Mouse (Mus musculus): Measurements from ENCODE around the gene Phpt1.

DNA sequence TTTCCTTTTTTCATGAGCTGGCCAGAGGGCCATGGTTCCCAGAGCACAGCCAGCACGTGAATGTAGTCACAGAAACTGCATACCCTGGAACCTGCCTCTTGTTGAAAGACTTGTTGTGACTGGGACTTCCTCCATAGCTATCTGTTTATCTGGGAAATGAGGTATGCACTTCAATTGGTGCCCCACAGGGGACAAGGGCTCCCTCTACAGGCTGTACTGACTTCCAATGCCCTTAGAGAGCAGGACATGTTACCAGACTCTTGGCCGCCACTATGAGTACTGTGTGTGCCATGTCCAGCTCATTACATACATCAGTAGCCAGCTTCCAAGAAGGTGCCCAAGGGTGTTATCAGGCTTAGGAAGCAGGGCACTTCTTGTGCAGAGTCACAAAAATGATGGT, 16.8 kb upstream of the Phpt1 start:
- TF ChIP-seq CTCF (IDR thresholded peaks at IDR 0.05; ENCODE audit: borderline replicate concordance, extremely low read depth, insufficient read depth, insufficient read length) (peak; percentile 30; the same call in 1 of the 2 replicates), POLR2A (IDR thresholded peaks at IDR 0.05; ENCODE audit: borderline replicate concordance, extremely low read depth, insufficient read depth, insufficient read length, poor library complexity, severe bottlenecking) (no peak)

Data from brain, embryonic 14.5 days (tissue).